Mouse (Mus musculus) midbrain, embryonic 10.5 days (tissue): ENCODE results near the gene Lrfn4. TPM values are rescaled to one million over a fixed set of nuclear protein-coding genes. Genes with fewer than 3 reads are reported as not detected.

Experiments
- microRNA-seq: library from miRNA; unstranded; fragments of <30 nt; microRNA quantifications from one replicate; pipeline ENCODE4, GENCODE M21; 2017
- polyA plus RNA-seq: library from polyadenylated mRNA; unstranded; fragments of >200 nt; fragmentation: Nextera tagmentation; extraction: Ambion mirVana; gene quantifications from 2 replicates; pipeline ENCODE4 v1.2.1, GENCODE M21; 2016

Gene Lrfn4
- polyA plus RNA-seq, 1 experiment from 2014 or later = 5.6 TPM

Small RNA genes within 50 kb of the gene (microRNA-seq; reads per million reads assigned to microRNA genes)
- gene Mir6986 = 2.1 reads per million

Other genes with a start within 250 kb of the Lrfn4 start
- 47.7 and 50.4 TPM in 2 replicates for gene Kdm2a, start 217.4 kb downstream of the Lrfn4 start, polyA plus RNA-seq
- 13.7 and 13.9 TPM in 2 replicates for gene Rhod, start 176.2 kb downstream of the Lrfn4 start, polyA plus RNA-seq
- 1.7 and 2.0 TPM in 2 replicates for gene Syt12, start 138.2 kb downstream of the Lrfn4 start, polyA plus RNA-seq
- gene 2010003K11Rik, start 117.1 kb downstream of the Lrfn4 start, polyA plus RNA-seq = not detected in 2 replicates
- 20.9 and 24.1 TPM in 2 replicates for gene Pcx, start 105.2 kb downstream of the Lrfn4 start, polyA plus RNA-seq
- 80.7 and 87.0 TPM in 2 replicates for gene Rce1, start 10.0 kb upstream of the Lrfn4 start, polyA plus RNA-seq
- 2.6 and 2.7 TPM in 2 replicates for gene Gm960, start 83.0 kb upstream of the Lrfn4 start, polyA plus RNA-seq
- 8.3 and 14.9 TPM in 2 replicates for gene Sptbn2, start 95.5 kb upstream of the Lrfn4 start, polyA plus RNA-seq
- 110 and 134 TPM in 2 replicates for gene Rbm4b, start 140.8 kb upstream of the Lrfn4 start, polyA plus RNA-seq
- 93.6 and 108 TPM in 2 replicates for gene Rbm4, start 178.2 kb upstream of the Lrfn4 start, polyA plus RNA-seq
- 35.3 and 37.6 TPM in 2 replicates for gene Gm21992, start 195.9 kb upstream of the Lrfn4 start, polyA plus RNA-seq
- gene Rbm14, start 196.0 kb upstream of the Lrfn4 start, polyA plus RNA-seq = 136 TPM in 2 replicates
- 41.6 and 43.1 TPM in 2 replicates for gene Ccs, start 223.7 kb upstream of the Lrfn4 start, polyA plus RNA-seq
- 0.07 and 0.14 TPM in 2 replicates for gene Ccdc87, start 223.7 kb upstream of the Lrfn4 start, polyA plus RNA-seq
- gene Ctsf, start 239.5 kb upstream of the Lrfn4 start, polyA plus RNA-seq = 29.8 and 38.4 TPM in 2 replicates